Mouse (Mus musculus): ENCODE measurements around the gene Lhb.

DNA sequence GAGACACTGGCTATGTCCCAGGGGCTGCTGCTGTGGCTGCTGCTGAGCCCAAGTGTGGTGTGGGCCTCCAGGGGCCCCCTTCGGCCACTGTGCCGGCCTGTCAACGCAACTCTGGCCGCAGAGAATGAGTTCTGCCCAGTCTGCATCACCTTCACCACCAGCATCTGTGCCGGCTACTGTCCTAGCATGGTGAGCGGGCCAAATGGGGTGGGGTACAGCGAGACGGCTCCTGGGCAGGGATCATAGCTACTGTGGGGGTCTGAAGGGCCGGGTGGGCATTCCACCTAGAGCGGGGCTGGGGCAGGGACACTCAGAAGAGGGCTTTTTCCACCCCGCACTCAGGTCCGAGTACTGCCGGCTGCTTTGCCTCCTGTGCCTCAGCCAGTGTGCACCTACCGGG is 574 bp downstream of the Lhb start:
- no peak for TF ChIP-seq POLR2A (IDR thresholded peaks at IDR 0.05; ENCODE audit: borderline replicate concordance, control insufficient read depth, low read depth, low read length)
- no peak for TF ChIP-seq CTCF (IDR thresholded peaks at IDR 0.05; ENCODE audit: control insufficient read depth, insufficient read depth, low read length)

All from bone marrow, adult 2 months (tissue).